Mouse (Mus musculus): ENCODE data around the gene Limch1.

Gene Limch1

GRCm38 (mm10) chr5:66745996-66746681, 512 bp downstream of the Limch1 start:
- in situ Hi-C loops (cut with MboI, MseI), result no loop called here

GRCm38 (mm10) chr5:66746761-66747160, 1.1 kb downstream of the Limch1 start:
- in situ Hi-C loops (cut with MboI, MseI), result no loop called here

GRCm38 (mm10) chr5:66747761-66748430, 2.3 kb downstream of the Limch1 start:
- in situ Hi-C loops (cut with MboI, MseI), result no loop called here

GRCm38 (mm10) chr5:66748448-66749115, 3.0 kb downstream of the Limch1 start:
- in situ Hi-C loops (cut with MboI, MseI), result no loop called here

GRCm38 (mm10) chr5:66750641-66751040, 5.0 kb downstream of the Limch1 start:
- in situ Hi-C loops (cut with MboI, MseI), result no loop called here

GRCm38 (mm10) chr5:66751332-66751980, 5.8 kb downstream of the Limch1 start:
- in situ Hi-C loops (cut with MboI, MseI), result no loop called here

- in situ Hi-C loops (cut with MboI, MseI), result no loop called here
Observed at GRCm38 (mm10) chr5:66753620-66754019, 8.0 kb downstream of the Limch1 start.

GRCm38 (mm10) chr5:66756821-66757705, 11.4 kb downstream of the Limch1 start:
- in situ Hi-C loops (cut with MboI, MseI), result no loop called here

- in situ Hi-C loops (cut with MboI, MseI), result no loop called here
Observed at GRCm38 (mm10) chr5:66757706-66758237, 12.1 kb downstream of the Limch1 start.

GRCm38 (mm10) chr5:66759354-66759753, 13.7 kb downstream of the Limch1 start:
- in situ Hi-C loops (cut with MboI, MseI), result no loop called here

- in situ Hi-C loops (cut with MboI, MseI), result loop anchor here (10.0 kb wide), 1 partner anchor 1384 kb away; no protein-coding TSS in a partner anchor
Observed at GRCm38 (mm10) chr5:66760747-66761146, 15.1 kb downstream of the Limch1 start.

- in situ Hi-C loops (cut with MboI, MseI), result loop anchor here (10.0 kb wide), 1 partner anchor 1383 kb away; no protein-coding TSS in a partner anchor
Observed at GRCm38 (mm10) chr5:66762006-66762405, 16.4 kb downstream of the Limch1 start.

GRCm38 (mm10) chr5:66764129-66764528, 18.5 kb downstream of the Limch1 start:
- in situ Hi-C loops (cut with MboI, MseI), result loop anchor here (10.0 kb wide), 1 partner anchor 1381 kb away; no protein-coding TSS in a partner anchor

- in situ Hi-C loops (cut with MboI, MseI), result loop anchor here (10.0 kb wide), 1 partner anchor 1379 kb away; no protein-coding TSS in a partner anchor
Observed at GRCm38 (mm10) chr5:66765911-66766310, 20.3 kb downstream of the Limch1 start.

GRCm38 (mm10) chr5:66768034-66768433, 22.4 kb downstream of the Limch1 start:
- in situ Hi-C loops (cut with MboI, MseI), result loop anchor here (10.0 kb wide), 1 partner anchor 1377 kb away; no protein-coding TSS in a partner anchor

GRCm38 (mm10) chr5:66769070-66769469, 23.4 kb downstream of the Limch1 start:
- in situ Hi-C loops (cut with MboI, MseI), result loop anchor here (10.0 kb wide), 1 partner anchor 1376 kb away; no protein-coding TSS in a partner anchor

- in situ Hi-C loops (cut with MboI, MseI), result loop anchor here (10.0 kb wide), 1 partner anchor 1375 kb away; no protein-coding TSS in a partner anchor
Observed at GRCm38 (mm10) chr5:66769558-66769957, 23.9 kb downstream of the Limch1 start.

GRCm38 (mm10) chr5:66777999-66778710, 32.5 kb downstream of the Limch1 start:
- in situ Hi-C loops (cut with MboI, MseI), result no loop called here

GRCm38 (mm10) chr5:66780371-66780770, 34.7 kb downstream of the Limch1 start:
- in situ Hi-C loops (cut with MboI, MseI), result no loop called here

- in situ Hi-C loops (cut with MboI, MseI), result no loop called here
Observed at GRCm38 (mm10) chr5:66781507-66781906, 35.9 kb downstream of the Limch1 start.

All from regulatory T cell (primary cell).